Mouse (Mus musculus) megakaryocyte, embryonic 14.5 days (primary cell): ENCODE results near the gene Tor2a.

Source experiments
- FLI1 ChIP-seq: IDR thresholded peaks from 2 replicates; pipeline ENCODE4 v1.6.1; 2012; ENCODE audit warnings: low read length, inconsistent platforms, mixed read lengths
- GATA1 ChIP-seq: IDR thresholded peaks from 3 replicates; pipeline ENCODE4 v1.6.1; 2012; ENCODE audit warnings: mixed read lengths, low read length, inconsistent platforms, borderline replicate concordance

- TF ChIP-seq GATA1 (no peak), FLI1 (no peak)
Observed at GRCm38 (mm10) chr2:32729547-32729946, 27.5 kb upstream of the Tor2a start.
